Mouse (Mus musculus): ENCODE measurements around the gene Mrap.
A peak's percentile ranks its signal among the peaks of the same experiment; 100 is the strongest.

GRCm38 (mm10) chr16:90738092-90738956 is at the start of gene Mrap:
- TF ChIP-seq CTCF (IDR thresholded peaks at IDR 0.05; ENCODE audit: low read depth) (peak; percentile 69), EP300 (IDR thresholded peaks at IDR 0.05; ENCODE audit: low read depth) (no peak)

All from heart, postnatal 0 days (tissue).